Mouse (Mus musculus): ENCODE data around the gene Tmem198.

The Tmem198 gene

DNA sequence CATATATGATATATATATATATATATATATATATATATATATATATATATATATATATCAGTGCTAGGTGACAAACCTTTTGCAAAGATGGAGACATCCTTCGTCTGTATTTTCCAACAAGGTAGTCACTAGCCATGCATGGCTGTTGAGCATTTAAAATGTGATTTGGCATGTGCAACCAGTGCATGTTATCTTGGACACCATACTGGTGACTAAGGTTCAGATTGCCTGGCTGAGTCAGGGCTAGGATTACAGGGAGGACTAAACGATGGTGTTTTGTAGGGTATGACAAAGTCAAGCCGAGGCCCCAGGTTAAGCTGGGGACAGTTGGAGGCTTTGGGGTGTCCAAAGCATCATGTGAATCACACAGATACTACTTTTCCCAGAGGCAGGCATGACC, 23.9 kb upstream of the Tmem198 start:
- no peak for DNase-seq (ENCODE audit: low read depth, low spot score)

DNA sequence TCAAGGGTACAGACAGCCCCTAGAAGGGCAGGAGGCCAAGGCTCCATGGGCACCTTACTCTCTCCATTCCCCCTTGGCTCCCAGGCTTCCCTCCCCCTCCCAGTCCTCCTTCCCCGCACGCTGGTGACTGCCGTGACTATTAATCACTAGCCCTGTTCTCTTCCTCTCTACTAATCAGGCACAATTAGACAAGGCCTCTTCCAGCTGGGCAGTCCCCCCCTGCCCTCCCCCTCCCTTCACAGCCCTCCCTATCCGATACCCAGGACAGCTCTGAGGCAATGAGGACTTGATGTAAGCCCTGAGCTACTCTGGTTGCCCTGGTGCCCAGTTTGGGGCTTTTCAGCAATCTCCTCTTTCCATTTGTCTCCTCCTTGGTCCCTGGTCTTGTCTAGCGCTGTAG, 23.4 kb upstream of the Tmem198 start:
- no peak for DNase-seq (ENCODE audit: low read depth, low spot score)

- peak; percentile 78 for DNase-seq (ENCODE audit: low read depth, low spot score)
These were observed 22.4 kb upstream of the Tmem198 start for GRCm38 (mm10) chr1:75456746-75457564.

DNA sequence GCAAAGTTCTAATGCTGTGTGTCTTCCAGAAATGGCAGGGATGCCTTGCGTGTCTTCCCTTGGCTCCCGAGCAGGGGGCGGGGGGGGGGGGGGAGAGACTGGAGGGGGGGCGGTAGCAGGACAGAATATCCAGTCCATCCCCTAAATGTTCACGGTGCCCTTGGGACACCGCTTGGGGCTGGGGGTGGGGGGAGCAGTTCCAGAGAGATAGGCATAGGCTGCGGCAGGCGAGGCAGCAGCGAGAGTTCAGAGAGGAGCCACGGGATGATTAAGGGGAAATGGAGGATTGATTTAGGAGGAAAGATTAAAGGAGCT, 21.7 kb upstream of the Tmem198 start:
- no peak for DNase-seq (ENCODE audit: low read depth, low spot score)

- DNase-seq (ENCODE audit: low read depth, low spot score) = peak; percentile 56
These were observed 21.1 kb upstream of the Tmem198 start for GRCm38 (mm10) chr1:75458025-75458788.

- no peak for DNase-seq (ENCODE audit: low read depth, low spot score)
These were observed 20.3 kb upstream of the Tmem198 start for GRCm38 (mm10) chr1:75458789-75459684.

- no peak for DNase-seq (ENCODE audit: low read depth, low spot score)
These were observed 19.0 kb upstream of the Tmem198 start for GRCm38 (mm10) chr1:75460297-75460696.

DNA sequence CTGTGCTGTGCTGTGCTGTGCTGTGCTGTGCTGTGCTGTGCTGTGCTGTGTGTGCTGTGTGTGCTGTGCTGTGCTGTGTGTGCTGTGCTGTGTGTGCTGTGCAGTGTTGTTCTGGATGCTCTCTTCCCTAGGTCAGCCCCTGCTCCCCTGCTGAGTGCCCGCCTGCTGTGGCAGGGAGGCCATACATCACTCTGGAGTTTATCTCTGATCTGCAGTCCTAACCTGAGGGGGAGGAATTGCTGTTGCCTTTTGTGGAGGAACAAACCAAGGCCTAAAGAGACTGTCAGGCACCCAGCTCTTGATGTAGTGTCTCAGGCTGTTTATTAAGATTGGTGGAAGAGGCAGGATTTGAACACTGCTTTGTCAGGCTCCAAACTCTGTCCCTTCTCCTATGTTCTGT, 16.7 kb upstream of the Tmem198 start:
- DNase-seq (ENCODE audit: low read depth, low spot score) = no peak

- no peak for DNase-seq (ENCODE audit: low read depth, low spot score)
These were observed 15.6 kb upstream of the Tmem198 start for GRCm38 (mm10) chr1:75463652-75464204.

- peak; percentile 89 for DNase-seq (ENCODE audit: low read depth, low spot score)
These were observed 12.0 kb upstream of the Tmem198 start for GRCm38 (mm10) chr1:75467215-75467927.

DNA sequence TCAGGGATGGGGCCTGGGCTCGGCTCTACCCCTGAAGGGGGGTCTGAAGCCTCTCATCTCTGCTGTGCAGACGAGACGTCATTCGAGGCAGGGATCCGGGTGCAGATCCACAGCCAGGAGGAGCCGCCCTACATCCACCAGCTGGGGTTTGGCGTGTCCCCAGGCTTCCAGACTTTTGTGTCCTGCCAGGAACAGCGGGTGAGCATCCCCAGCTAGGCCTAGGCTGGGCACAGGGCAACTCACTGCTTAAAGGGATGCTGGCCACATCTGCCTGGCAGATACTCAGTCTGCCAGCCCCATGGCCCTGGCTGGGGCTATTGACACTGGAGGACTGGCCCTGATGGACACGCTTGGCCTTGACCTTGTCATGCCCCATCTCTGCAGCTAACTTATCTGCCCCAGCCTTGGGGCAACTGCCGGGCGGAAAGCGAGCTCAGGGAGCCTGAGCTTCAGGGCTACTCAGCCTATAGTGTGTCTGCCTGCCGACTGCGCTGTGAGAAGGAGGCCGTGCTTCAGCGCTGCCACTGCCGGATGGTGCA, 10.0 kb upstream of the Tmem198 start:
- DNase-seq (ENCODE audit: low read depth, low spot score) = no peak

GRCm38 (mm10) chr1:75476441-75476840, 2.9 kb upstream of the Tmem198 start:
- no peak for DNase-seq (ENCODE audit: low read depth, low spot score)

DNA sequence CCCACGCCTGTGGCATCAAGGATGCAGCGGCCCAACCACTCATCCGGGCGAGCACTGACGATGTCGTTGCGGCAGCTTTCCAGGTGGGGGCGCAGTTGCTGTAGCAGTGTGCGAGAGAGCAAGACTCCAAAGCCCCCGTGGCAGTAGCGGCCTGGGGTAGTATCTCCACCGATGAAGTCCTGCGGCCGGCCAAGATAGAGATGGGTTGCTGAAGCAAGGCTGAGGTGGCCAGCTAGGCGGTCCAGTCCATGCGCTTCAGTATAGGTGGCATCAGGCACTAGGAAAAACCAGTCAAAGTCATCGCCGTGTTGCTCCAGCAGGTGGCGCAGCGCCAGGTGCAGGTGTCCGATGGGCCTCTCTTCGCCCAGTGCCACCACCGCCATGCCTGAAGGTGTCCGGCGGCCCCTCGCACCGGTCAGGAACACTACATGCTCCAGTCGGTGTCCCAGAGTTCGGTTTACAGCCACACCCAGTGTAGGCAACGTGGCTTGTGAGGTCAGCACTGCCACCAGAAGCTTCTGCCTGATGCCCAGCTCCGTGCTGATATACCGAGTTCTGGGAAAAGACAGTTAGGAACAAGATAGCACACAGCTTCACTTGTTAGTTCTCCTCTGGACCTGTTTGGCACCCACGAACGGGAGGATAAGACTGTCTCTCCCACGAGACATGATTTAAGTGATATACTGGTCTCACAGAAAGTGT, 1.9 kb upstream of the Tmem198 start:
- DNase-seq (ENCODE audit: low read depth, low spot score) = peak; percentile 85

- DNase-seq (ENCODE audit: low read depth, low spot score) = no peak
These were observed 1.4 kb upstream of the Tmem198 start for GRCm38 (mm10) chr1:75477966-75478290.

DNA sequence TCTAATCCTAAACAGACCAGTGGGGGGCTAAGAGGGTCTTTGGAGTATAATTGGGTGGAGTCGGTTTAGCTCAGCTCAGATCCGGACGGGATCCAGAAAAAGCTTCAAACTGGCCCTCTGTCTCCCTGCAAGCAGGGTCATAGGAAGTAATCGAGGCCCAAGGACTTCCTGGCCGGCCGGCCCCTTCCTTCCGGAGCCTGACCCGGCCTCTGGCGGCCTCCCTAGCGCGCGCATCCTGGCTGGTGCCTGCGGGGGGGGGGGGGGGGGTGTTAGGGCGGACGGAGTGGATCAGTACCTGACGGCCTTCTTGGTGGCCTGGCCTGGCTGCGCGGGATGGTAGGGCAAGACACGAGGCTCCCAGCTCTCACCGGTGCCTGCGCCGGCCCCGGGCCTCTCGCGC, 835 bp upstream of the Tmem198 start:
- DNase-seq (ENCODE audit: low read depth, low spot score) = no peak

- no peak for DNase-seq (ENCODE audit: low read depth, low spot score)
These were observed 280 bp downstream of the Tmem198 start for GRCm38 (mm10) chr1:75479635-75479989.

- no peak for DNase-seq (ENCODE audit: low read depth, low spot score)
These were observed 704 bp downstream of the Tmem198 start for GRCm38 (mm10) chr1:75480036-75480435.

DNA sequence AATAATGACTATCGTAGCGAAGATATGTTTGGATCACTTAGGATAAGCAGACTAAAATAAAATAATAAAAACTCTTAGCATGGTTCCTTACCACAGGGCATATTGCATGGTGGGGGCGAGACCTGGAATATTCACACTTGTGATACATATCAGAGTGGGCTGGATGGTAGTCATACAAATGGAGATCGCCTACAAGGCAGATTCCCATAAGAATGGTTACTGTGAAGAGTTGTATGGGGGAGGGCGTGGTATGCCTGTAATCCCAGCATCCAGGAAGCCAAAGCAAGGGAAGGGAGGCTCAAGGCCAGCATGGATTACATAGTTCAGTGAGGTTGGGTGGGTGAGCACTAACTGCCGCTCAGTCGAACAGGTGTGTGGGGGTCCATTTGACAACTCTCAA, 1.4 kb downstream of the Tmem198 start:
- peak; percentile 77 for DNase-seq (ENCODE audit: low read depth, low spot score)

DNA sequence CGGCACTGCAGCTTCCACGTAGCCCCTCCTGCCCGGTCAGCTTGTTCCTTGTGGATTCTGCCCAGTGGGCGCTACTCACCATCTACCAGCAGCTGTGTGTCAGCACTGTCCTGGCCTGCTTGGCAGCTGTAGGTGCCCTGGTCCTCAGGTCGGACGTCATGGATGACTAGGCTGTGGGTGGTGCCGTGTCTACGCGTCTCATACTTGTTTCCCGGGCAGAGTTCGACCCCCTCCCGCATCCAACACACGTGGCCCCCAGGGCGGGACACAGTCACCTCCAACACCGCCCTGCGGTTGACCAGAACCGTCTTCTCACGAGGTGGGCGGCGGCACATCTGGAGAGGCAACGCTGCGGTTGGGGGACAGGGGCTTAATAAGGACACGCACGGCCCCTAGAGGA, 7.2 kb downstream of the Tmem198 start:
- no peak for DNase-seq (ENCODE audit: low read depth, low spot score)

- DNase-seq (ENCODE audit: low read depth, low spot score) = no peak
These were observed 7.7 kb downstream of the Tmem198 start for GRCm38 (mm10) chr1:75487040-75487404.

Measured in ZHBTc4 (cell line).